Mouse (Mus musculus) hematopoietic stem cell, adult 5-6 weeks (primary cell): ENCODE measurements at regions not wholly inside any gene's neighbourhood (a gene's known extent, or its start where the extent isn't known, plus 50 kb on each side); places are given as distances from the start of the nearest gene placed in this dataset.
A peak's percentile ranks its signal among the peaks of the same experiment; 100 is the strongest.
"Not testable (repeated sequence)": the region's sequence is repeated elsewhere in the genome, so short reads cannot be mapped to it uniquely, and the experiment has no call there.

Source experiments
- ATAC-seq, 2 experiments: fragments of 125-278 bp in 1 of 2; replicated peaks in 1 of 2; 2 replicates each; pipeline ENCODE4 v1.8.0; 2016 to 2017; ENCODE audit warnings: inconsistent platforms in 2 of 2, mild to moderate bottlenecking in 2 of 2, moderate number of reproducible peaks in 2 of 2, low read depth in 1 of 2, moderate TSS enrichment in 1 of 2; ENCODE audit not compliant: low FRiP score in 2 of 2, poor library complexity in 2 of 2, severe bottlenecking in 2 of 2, insufficient read depth in 1 of 2, low TSS enrichment in 1 of 2

- ATAC-seq = peak; percentile 95 to 98
Measured at GRCm38 (mm10) chr16:69937514-69938194, 74.1 kb upstream of the Speer2 start.

GRCm38 (mm10) chr16:69943635-69944034, 80.1 kb upstream of the Speer2 start:
- ATAC-seq = no peak

DNA sequence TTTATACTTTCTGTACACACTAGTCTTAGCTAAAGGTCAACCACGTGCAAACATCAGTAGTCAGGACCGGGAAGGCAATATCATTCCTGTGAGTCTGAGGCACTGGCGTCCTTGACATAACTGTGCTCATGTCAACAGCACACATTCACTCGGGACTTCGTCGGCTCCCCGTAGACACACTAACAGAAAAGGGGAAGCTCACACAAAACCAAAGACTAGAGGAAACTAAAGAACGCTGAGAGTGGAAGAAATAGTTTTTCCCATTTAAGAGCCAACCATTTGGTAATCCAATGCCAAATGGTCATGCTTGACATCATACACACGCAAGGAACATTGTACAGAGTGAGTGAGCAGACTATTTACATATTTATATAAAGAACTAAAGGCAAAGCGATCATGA, 85.2 kb upstream of the Speer2 start:
- peak; percentile 51 to 59; a peak in 3 of 4 replicates for ATAC-seq

GRCm38 (mm10) chr16:69949339-69949738, 85.8 kb upstream of the Speer2 start:
- ATAC-seq = no peak

- no peak for ATAC-seq
Measured at GRCm38 (mm10) chr16:69951581-69951980, 88.0 kb upstream of the Speer2 start.

DNA sequence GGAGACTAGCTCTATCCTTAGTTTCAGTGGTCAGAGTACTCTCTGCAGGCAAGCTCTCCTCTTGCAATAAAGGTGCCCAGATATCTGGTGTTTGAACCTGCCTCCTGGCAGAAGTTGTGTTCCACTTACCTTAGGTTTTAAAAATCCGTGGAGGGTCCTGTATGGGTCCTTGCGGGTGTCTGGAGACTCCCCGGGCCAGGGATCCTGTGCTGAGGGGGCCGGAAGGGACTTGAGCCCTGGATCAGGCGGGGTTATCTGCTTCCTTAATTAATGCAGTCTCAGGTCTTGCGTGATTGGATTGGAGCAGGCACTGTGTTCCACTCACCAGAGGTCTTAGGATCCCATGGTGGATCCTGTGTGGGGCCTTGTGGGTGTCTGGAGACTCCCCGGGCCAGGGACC, 103.0 kb upstream of the Speer2 start:
- ATAC-seq = not testable (repeated sequence)

DNA sequence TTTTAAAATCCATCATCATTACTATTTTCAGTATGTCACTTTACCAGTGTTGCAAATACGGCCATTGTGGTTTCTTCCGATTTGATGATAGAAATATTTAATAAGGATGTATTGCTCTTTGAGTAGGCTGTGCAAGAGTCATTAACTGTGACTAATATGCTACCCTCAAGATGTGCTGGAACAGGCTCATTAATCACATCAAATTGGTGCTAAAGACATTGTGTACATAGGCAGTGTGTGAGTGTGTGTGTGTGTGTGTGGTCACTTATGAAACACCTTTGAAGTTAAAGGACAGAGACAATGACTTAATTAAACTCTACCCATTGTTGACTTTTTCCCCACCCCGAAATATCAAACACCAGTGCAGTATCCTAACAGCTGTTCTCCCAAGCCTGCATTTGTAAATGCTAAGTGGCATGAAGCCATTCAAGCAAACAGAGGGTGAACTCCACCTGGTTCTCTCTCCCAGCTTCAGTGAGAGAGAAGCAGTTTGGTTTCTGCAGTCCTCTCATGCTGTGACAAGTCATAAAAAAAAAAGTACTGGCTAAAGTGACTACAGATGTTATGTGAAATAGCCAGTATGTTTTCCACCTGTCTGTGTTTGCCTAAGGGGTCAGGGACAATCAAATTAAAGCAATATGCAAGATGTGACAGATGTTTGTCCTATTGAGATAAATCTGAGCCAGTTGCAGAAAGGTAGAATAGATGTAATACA, 116.4 kb upstream of the Speer2 start:
- no peak for ATAC-seq

DNA sequence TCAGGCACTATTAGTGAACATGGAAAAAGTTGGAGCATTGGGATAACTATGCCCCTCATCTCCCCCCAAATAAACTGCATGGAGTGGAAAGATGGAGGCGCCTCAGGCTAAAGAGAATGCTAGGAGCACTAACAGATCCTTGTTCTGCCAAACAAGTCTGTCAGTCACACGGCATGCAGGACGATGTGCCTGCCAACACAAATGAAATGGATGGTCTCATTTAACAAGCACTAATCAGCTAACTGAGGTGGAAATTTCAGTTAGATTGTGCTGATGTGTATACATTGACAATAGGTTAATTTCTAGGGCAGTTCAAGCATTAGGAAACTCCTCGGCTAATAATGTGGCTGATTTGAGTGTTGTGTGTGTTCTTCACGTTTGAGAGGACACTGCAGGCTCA, 120.8 kb upstream of the Speer2 start:
- no peak for ATAC-seq

- ATAC-seq = no peak
Measured at GRCm38 (mm10) chr16:69991907-69992470, 128.4 kb upstream of the Speer2 start.

GRCm38 (mm10) chr16:69992715-69993114, 129.2 kb upstream of the Speer2 start:
- no peak for ATAC-seq

GRCm38 (mm10) chr16:70006863-70007262, 143.3 kb upstream of the Speer2 start:
- ATAC-seq = no peak

GRCm38 (mm10) chr16:70016980-70017379, 153.4 kb upstream of the Speer2 start:
- no peak for ATAC-seq

GRCm38 (mm10) chr16:70019564-70019963, 156.0 kb upstream of the Speer2 start:
- no peak for ATAC-seq

GRCm38 (mm10) chr16:70021436-70021835, 157.9 kb upstream of the Speer2 start:
- no peak for ATAC-seq

DNA sequence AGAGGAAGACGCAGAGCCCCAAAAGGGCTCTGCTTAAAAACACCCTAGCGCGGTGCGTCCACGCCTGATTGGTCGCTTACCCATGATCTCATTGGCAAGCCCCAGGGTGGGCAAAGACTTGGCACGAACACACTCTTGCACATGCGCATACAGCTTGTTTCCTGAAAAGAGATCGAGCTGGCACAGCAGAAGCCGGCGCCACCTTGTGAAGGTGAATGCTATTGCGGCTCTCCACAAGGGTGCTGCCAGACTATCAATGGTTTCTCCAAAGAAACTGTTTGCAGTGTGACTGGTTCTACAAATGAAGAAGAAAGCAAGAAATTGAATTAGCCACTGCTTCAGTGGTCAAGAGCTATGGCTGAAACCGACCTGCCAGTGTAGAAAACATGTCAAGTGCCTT, 165.1 kb upstream of the Speer2 start:
- ATAC-seq = no peak

- no peak for ATAC-seq
Measured at GRCm38 (mm10) chr16:70045547-70045946, 182.0 kb upstream of the Speer2 start.

DNA sequence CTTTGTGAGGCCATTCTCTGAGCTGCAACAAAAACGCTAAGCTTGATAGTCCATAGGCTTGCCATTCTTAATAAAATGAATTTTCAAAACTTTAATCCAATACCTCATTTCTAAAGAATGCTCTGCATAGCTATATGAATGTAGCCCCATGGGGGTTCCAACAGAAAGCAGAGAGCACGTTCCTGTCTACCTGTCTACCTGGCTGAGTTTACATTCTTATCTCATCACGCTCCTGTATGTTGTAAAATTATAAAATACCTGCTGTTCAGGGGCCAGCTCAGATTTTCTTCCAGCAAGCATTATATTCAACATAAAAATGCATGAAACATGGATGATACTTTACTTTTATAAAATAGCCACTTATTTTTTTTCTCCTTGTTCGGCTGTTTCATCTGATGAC, 182.5 kb upstream of the Speer2 start:
- ATAC-seq = no peak

DNA sequence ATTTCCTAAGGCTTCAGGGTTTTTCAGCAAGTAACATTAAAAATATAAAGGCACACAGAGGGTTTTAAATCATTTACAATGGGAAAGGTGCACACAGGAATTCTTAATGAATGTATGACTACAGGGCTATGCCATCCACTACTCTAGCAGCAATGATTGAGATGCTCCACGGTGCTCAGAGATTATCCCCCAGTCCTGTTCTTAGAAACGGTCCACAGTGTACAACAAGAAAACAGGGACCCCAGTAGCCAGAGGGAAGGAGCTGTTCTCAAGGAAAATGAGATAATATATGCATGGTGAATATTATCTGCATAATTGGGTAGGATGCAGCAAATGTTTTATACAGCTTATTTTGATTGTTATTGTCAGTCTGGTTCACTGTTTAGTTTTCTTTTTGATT, 186.3 kb upstream of the Speer2 start:
- ATAC-seq = no peak

DNA sequence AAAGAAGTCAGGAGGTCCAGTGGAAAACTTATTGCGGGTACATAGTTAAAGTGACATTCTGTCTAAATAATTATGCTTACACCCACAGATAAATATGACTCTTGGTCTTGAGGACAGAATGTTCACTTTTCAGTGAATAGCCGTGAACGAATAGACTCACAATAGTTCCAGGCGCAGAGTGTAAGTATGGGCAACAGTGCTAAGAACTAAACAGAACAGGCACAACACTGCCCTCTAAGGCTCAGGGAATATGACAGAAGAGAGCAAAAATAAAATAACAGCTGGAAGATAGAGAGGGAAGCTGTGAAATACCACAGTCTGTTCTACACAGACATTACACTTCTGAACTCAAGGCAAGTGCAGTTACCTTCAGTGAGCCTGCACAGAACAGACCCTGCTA, 207.9 kb upstream of the Speer2 start:
- ATAC-seq = no peak
